Mouse (Mus musculus): ENCODE measurements at regions not wholly inside any gene's neighbourhood (a gene's known extent, or its start where the extent isn't known, plus 50 kb on each side); places are given as distances from the start of the nearest gene placed in this dataset.
"Not testable (repeated sequence)": the region's sequence is repeated elsewhere in the genome, so short reads cannot be mapped to it uniquely, and the experiment has no call there.

DNA sequence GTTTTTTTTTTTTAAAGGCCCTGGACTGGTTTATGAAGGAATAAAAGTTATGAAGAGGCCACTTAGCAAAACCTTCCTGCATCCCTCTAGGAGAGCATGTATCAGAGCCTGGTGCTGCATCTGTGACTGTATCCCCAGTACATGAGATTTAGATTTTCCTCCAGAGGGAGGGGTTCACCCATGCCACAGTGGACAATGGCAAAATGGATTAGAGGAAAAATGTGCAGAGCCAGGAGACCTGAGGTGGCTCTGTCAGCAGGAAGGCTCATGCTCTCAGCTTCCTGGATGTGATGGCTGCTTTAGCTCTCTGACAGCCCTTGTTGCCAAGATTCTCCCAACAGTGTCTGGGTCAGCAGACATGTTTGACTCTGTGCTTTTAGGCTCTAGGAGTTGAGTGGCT, 298.2 kb downstream of the Eipr1 start:
- no peak for DNase-seq (ENCODE audit: low read depth)

- DNase-seq (ENCODE audit: low read depth): no peak
Measured at GRCm38 (mm10) chr12:29050516-29051251, 299.1 kb downstream of the Eipr1 start.

DNA sequence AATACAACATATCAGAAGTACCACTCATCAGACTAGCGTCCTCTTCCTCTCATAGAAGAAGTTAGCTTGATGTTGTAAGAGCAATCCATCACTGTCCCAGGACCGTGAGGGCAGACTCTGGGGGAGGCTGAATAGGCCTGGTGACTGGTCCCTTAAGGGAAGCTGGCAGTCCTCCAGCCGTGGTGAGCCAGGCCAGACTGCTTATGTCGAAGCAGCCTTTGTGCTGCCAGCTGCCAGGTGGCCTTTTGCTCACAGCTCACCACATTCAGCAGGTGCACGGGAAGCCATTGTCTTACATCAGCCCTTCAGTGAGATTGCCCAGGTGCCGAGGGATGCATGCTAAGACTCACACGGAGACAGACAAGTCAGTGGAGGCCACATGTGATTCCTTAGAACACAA, 302.8 kb downstream of the Eipr1 start:
- DNase-seq (ENCODE audit: low read depth): peak; percentile 5

DNA sequence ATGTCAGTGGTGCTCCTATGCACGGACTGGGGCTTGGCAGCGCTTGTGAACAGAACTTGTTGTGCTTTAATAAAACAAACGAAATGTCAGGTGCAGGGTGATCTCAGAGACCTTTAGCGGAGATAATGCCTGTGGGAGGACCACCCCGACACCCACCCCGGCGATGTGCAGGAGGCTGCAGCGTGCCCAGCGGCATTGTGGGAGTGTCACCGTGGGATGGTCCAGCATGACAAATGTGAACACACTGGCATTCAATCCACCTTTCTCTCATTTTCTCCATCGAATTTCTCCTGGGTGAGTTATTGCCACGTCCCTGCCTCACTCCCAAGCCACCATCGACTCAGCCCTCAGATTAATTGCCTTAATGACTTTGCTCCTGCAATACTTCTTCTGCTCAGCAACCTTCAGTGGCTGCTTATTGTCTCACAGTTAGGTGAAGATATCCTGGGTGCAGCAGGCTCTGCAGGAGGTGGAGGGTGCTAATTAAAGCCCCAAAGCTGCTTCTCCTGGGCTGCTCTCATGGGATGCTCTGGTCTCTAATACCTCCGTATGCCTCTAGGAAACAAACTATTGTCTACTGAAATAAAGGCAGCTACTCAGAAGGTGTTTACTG, 310.5 kb downstream of the Eipr1 start:
- no peak for DNase-seq (ENCODE audit: low read depth)

DNA sequence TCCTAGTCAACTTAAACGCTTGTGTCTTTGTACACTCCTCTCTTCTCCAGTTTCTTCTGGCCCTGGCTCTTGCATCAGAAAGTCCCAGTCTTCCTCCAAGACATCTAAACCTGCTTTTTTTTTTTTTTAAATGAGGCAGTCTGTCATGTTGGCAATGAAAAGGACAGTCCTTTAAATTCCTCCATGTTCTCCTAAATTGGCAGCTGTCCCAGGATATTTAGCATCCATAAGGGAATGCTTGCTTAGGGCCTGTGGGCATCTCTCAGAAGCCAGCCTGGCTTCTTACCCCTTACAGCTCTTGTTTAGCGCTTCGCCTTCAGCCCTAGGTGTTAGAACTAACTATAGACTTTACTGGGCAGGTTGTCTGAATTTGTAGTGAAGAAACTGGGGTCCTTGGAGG, 311.2 kb downstream of the Eipr1 start:
- DNase-seq (ENCODE audit: low read depth): no peak

- no peak for DNase-seq (ENCODE audit: low read depth)
Measured at GRCm38 (mm10) chr12:29068180-29068579, 316.6 kb downstream of the Eipr1 start.

DNA sequence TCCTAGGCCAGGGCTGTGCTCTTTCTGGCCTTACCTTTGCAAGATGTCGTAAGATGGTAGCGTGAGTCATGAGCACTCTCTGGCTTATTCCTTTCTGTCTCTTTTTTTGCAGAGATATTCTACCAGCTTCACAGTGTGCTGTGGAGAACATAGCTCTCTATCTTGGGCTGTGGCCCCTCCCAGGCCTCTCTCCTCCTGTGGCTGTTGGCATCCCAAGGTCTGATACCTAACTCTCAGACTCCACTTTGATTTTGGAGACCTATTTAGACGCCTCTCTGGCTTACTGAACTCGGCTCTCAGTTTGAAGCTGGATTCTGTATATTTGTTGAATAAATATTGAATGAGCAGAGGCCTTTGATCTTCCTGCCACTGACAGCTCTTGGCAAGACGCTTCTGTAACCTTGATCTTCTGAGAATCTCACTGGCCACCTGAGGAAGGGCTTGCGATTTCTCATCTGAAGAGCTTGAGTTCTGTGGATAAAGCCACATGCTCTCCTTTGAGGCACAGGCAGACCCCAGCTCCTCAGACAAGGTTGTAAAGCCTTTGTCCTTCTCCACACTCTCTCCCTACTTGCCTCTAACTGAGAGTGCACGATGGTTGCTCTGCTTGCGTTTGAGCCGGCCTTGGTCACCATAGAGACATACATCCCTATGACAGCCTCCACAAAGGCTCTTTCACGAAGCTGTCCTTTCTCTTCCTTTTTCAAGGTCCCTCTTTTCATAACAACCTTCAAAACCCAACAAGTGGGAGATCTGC, 323.7 kb downstream of the Eipr1 start:
- no peak for DNase-seq (ENCODE audit: low read depth)

DNA sequence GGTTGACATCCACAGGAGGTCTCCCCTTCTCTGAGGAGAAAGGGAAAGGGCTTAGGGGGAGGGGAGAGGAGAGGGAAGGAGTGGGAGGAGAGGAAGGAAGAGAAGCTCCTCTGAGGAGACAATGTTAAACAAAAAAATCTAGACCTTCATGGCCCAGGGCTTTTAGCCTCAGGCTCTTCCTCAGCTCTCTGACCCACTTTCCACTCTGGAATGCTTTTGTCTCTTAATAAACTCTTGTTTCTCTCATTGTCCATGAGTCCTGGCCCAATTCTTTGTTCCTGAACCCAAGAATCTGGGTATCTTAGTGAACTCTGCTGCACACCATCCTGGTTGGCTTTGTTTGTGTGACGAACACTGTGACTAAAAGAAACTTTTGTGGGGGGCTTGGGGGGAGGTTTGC, 325.0 kb downstream of the Eipr1 start:
- DNase-seq (ENCODE audit: low read depth): no peak

DNA sequence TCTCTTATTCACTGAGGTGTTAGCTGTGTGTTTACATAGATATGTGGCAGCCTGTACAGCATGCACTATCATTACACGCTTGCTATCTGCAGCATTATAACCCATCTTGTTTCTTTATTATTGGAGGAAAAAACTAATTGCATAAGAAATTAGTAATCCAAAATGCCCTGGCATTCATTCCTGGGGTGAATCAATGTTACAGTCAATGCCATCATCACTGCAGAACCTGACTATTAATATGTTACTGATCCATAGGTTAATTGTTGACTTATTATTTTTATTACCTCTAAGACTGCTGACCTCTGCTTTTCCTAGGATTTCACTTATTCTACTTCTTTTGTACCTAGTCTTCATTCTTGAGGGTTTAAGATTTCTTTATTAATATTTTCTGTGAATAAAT, 327.4 kb downstream of the Eipr1 start:
- DNase-seq (ENCODE audit: low read depth): no peak

DNA sequence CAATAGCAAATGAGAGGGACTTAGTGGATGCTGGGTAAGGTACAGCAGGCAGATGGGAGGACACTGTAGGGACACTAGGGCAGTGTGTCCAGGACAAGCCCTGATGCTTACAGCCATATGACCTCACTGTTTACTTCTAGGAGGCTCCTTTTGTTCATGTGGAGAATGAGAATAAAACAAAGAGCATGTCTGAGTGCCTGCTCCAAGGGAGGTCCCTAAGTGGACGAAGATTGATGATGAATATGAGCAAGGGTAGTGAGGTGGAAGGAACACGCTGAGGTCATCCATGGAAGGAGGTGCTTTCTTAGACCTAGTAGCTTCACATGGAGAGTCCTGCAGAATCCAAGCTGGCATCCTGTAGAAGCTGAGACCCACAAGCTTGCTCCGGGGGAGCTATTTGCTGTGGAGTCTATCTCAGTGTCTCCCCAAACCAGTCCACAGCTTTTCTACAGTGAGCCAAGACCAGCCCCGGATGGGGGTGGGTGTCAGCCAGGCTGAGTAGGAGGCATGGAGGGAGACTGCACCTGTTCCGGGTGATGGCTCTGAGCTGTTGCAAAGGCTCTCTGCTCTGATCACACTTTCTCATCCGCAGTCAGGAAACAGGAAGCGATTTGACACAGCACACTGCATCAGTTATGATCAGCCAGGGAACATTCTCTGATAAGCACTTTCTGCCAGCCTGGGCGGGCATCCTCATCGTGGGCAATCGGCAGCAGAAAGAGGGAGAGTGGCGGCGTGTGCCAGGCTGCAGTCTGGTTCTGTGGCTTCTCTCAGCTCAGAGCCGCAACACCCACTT, 332.0 kb downstream of the Eipr1 start:
- no peak for DNase-seq (ENCODE audit: low read depth)

GRCm38 (mm10) chr12:29087245-29087644, 335.6 kb downstream of the Eipr1 start:
- not testable (repeated sequence) for DNase-seq (ENCODE audit: low read depth)

GRCm38 (mm10) chr12:29089634-29090033, 338.0 kb downstream of the Eipr1 start:
- no peak for DNase-seq (ENCODE audit: low read depth)

DNA sequence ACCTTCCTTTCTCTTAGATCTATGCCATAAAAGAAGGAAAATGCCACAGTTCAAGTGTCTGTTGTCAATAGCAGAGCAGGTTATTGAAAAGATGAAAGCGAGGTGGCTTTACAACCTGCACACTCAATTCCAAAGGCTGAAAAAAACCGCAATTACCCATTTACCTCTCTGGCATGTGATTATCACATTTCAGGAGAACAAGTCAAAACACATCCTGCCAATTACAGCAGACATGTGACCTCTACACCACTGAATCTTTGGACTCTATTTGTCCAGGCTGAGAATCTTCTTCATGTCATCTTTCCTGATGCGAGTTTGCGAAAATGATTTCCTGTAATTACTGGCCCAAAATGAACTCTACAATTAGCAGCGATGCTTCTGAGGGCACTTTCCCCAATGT, 338.8 kb downstream of the Eipr1 start:
- no peak for DNase-seq (ENCODE audit: low read depth)

DNA sequence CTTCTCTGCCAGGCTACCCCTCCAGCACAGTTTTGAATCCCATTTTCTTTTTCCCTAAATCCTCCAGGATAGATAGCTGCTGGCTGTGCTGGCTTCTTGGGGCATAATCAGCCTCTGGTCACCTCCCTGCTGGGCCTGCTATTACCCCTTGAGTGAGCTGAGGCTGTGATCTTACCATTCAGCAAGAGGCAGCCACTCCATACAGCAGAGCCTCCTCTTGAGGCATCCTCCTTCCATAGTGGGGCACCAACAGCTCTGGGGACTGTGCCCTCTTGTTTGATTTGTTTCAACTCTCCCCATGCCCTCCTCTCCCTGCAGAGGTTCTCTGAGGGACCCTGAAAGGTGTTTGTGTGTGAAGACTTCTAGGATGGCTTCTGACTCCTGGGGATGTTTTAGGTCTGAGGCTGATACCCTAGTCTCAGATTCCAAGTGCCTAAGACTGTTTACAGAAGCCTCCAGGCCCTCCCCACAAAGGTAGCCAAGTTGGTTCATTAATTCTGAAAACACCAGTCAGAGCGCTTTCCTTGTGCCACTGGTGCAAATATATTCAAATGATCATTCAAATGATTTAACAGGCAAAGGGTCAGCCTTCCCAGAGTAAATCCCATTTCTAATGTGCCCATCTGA, 343.9 kb downstream of the Eipr1 start:
- no peak for DNase-seq (ENCODE audit: low read depth)

DNA sequence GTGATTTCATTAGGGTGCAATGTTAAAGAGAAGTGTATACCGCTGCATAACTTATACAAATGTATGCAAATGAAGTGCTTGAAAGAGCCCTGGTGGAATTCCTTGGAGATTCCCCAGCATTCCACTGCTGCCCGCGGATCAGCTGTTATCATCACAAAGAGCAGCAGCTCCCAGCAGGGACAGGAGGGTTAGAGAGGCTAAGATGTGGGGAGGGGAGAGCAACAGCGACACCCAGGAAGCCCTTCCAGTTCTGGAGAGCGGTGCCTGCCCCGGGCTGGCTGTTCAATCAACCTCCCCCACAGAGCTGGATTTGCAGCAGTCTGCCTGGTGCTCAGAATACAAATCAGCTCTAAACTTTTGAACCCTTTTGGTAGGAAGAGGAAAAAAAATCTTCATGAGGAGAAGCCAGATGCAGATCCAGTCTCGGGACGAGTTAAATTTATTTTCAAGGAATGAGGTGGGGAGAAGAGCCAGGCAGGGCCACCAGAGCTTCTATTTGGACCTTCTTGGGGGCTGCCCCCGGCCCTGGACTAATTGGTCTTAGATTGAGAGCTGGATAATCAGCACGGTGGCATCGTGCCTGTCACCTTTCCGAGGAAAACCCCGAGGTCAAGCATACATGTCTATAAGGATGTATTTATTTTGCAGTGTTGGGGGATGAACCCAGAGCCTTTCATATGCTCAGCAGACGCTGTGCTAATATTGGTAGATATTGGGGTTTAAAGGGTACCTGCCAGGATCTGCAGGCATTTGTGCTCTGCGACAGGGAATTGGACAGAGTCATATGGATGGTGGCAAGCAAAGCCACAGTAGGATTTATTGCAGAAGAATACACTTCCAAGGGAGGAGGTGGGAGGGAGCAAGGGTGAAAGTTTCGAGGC, 344.7 kb downstream of the Eipr1 start:
- DNase-seq (ENCODE audit: low read depth): no peak

GRCm38 (mm10) chr12:29100042-29100570, 348.5 kb downstream of the Eipr1 start:
- DNase-seq (ENCODE audit: low read depth): no peak

DNA sequence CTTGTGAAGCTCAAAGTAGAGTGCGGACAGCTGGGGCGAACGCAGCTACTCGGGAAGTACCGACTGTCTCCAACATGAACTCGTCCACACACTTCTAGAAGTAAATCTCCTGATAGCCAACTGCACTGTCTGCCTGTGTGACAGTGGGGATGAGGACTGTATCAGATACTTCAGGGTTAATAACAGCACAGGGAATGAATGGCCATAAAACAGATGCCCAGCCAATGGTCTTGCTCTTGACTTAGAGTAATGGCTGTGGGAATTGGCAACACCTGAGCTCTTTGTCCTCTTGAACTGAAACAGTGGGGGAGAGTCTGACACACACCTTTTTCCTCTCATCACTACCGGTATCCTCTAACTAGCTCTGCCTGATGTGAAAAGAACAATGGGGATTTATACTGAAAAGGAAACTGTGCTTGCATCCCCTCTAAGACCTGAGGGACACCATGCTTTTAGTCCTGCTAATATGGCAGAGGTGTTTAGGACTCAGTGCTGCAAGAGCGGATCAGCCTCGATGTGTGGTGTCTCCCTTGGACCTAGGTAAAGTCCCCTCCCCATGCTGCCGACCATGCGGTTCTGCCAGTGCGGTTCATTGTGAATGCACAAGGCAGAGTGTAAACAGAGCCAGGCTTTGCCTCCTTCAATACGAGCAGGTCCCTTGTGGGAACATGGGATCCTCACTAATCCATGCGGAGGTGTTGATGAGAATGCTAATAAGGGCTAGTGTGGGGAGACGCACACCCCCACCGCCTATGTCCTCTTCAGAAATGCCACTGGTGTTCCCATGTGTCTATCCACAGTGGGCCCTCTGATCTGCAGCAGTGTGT, 355.5 kb downstream of the Eipr1 start:
- no peak for DNase-seq (ENCODE audit: low read depth)

GRCm38 (mm10) chr12:29107720-29108051, 356.1 kb downstream of the Eipr1 start:
- DNase-seq (ENCODE audit: low read depth): no peak

DNA sequence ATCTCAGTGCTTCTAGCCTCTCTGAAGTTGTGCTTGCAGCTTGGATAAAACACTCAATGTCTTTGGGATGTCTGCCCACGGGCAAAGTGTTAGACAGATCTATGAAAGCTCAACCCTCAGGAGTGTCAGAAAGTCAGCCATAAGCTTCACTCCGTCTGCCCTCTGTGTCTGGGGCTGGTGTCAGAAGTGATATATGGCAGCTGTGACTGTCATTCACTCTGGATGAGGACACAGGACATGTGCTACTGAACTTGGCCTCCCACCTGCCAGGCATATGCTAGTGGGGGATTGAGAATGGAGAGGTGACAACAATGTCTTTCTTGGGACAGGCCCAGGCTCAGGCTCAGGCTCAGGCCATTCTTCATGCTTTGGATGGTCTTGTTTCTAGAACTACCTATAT, 366.7 kb downstream of the Eipr1 start:
- no peak for DNase-seq (ENCODE audit: low read depth)

DNA sequence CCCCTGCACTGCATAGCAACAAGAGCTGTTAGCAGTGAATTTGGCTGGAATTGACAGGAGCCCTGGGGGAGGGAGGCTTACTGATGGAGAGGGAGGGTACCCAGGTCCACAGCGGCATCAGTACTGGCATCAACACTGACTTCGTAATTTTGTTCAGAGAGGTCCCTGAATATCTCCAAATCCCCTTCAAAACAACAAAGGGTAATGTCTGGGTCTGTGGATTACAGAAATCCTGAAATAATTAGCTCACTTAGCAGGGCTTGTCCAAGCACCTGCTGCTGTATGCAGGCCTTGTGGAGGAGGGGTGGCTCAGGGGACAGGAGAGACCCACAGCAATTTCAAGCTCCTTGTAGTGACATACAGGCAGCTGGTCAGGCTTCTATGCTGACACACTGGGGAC, 369.6 kb downstream of the Eipr1 start:
- no peak for DNase-seq (ENCODE audit: low read depth)
